Mouse (Mus musculus): ENCODE data around the gene Fam214b. TPM values are rescaled to one million over a fixed set of nuclear protein-coding genes. Genes with fewer than 3 reads are reported as not detected.

Gene Fam214b
- polyA plus RNA-seq, 1 experiment from 2014 or later: 6.7 TPM

GRCm38 (mm10) chr4:43020876-43021275, 25.1 kb downstream of the Fam214b start:
- no peak overlapping the region for H3K27ac ChIP-seq (ENCODE audit: low read length)
- 87% methylated on average over 16 of the region's 16 CpGs for WGBS
- no peak overlapping the region for H3K4me2 ChIP-seq (ENCODE audit: low read depth, low read length)
- no peak overlapping the region for H3K9ac ChIP-seq (ENCODE audit: low read depth, low read length)
- H3K9me3 ChIP-seq (ENCODE audit: control insufficient read depth, low read length): no peaks in the 10 kb centered on the region
- H3K27me3 ChIP-seq (replicated peaks; ENCODE audit: control insufficient read depth, insufficient read depth, low read length): no peaks in the 10 kb centered on the region
- H3K36me3 ChIP-seq (ENCODE audit: control insufficient read depth, insufficient read depth, low read length): peaks cover 16% of the 10 kb centered on the region
- peaks cover 9% of the 10 kb centered on the region for H3K4me1 ChIP-seq (ENCODE audit: control insufficient read depth, insufficient read depth, low read length)
- H3K4me3 ChIP-seq (ENCODE audit: low read length): no peak overlapping the region
- ATAC-seq: no peak

GRCm38 (mm10) chr4:43019641-43020465, 26.2 kb downstream of the Fam214b start:
- ATAC-seq: no peak
- H3K4me2 ChIP-seq (ENCODE audit: low read depth, low read length): no peak overlapping the region
- 90% methylated on average over 23 of the region's 23 CpGs for WGBS
- H3K9ac ChIP-seq (ENCODE audit: low read depth, low read length): no peak overlapping the region
- no peak overlapping the region for H3K4me3 ChIP-seq (ENCODE audit: low read length)
- no peaks in the 10 kb centered on the region for H3K27me3 ChIP-seq (replicated peaks; ENCODE audit: control insufficient read depth, insufficient read depth, low read length)
- no peak overlapping the region for H3K27ac ChIP-seq (ENCODE audit: low read length)
- peaks cover 8% of the 10 kb centered on the region for H3K4me1 ChIP-seq (ENCODE audit: control insufficient read depth, insufficient read depth, low read length)
- peaks cover 16% of the 10 kb centered on the region for H3K36me3 ChIP-seq (ENCODE audit: control insufficient read depth, insufficient read depth, low read length)
- no peaks in the 10 kb centered on the region for H3K9me3 ChIP-seq (ENCODE audit: control insufficient read depth, low read length)

GRCm38 (mm10) chr4:43019176-43019575, 26.8 kb downstream of the Fam214b start:
- H3K9me3 ChIP-seq (ENCODE audit: control insufficient read depth, low read length): no peaks in the 10 kb centered on the region
- no peak overlapping the region for H3K27ac ChIP-seq (ENCODE audit: low read length)
- ATAC-seq: no peak
- 93% methylated on average over 10 of the region's 10 CpGs for WGBS
- H3K27me3 ChIP-seq (replicated peaks; ENCODE audit: control insufficient read depth, insufficient read depth, low read length): no peaks in the 10 kb centered on the region
- no peak overlapping the region for H3K4me3 ChIP-seq (ENCODE audit: low read length)
- peaks cover 16% of the 10 kb centered on the region for H3K36me3 ChIP-seq (ENCODE audit: control insufficient read depth, insufficient read depth, low read length)
- no peak overlapping the region for H3K9ac ChIP-seq (ENCODE audit: low read depth, low read length)
- H3K4me1 ChIP-seq (ENCODE audit: control insufficient read depth, insufficient read depth, low read length): peaks cover 1% of the 10 kb centered on the region
- H3K4me2 ChIP-seq (ENCODE audit: low read depth, low read length): no peak overlapping the region

DNA sequence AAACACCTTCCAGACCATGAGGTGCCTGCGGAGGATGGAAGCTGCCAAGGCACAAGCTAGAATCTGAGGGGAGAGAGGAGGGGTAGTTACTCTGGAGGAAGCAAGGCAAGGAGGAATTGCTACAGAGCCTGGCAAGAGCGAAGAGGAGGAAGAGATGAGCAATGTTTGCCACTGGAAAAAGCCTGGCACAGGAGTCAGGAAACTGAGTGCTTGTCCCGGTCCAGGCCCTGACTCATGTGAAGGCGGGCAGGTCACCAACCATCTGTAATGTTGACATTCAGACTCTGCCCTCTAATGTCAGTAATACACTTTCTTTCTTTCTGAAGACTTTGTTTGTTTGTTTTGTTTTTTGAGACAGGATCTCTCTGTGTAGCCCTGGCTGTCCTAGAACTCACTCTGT, 27.9 kb downstream of the Fam214b start:
- no peaks in the 10 kb centered on the region for H3K9me3 ChIP-seq (ENCODE audit: control insufficient read depth, low read length)
- no peak overlapping the region for H3K4me2 ChIP-seq (ENCODE audit: low read depth, low read length)
- H3K4me1 ChIP-seq (ENCODE audit: control insufficient read depth, insufficient read depth, low read length): no peaks in the 10 kb centered on the region
- no peaks in the 10 kb centered on the region for H3K27me3 ChIP-seq (replicated peaks; ENCODE audit: control insufficient read depth, insufficient read depth, low read length)
- no peak overlapping the region for H3K4me3 ChIP-seq (ENCODE audit: low read length)
- H3K9ac ChIP-seq (ENCODE audit: low read depth, low read length): no peak overlapping the region
- H3K36me3 ChIP-seq (ENCODE audit: control insufficient read depth, insufficient read depth, low read length): peaks cover 12% of the 10 kb centered on the region
- H3K27ac ChIP-seq (ENCODE audit: low read length): no peak overlapping the region
- no peak for ATAC-seq
- 91% methylated on average over 4 of the region's 4 CpGs for WGBS

DNA sequence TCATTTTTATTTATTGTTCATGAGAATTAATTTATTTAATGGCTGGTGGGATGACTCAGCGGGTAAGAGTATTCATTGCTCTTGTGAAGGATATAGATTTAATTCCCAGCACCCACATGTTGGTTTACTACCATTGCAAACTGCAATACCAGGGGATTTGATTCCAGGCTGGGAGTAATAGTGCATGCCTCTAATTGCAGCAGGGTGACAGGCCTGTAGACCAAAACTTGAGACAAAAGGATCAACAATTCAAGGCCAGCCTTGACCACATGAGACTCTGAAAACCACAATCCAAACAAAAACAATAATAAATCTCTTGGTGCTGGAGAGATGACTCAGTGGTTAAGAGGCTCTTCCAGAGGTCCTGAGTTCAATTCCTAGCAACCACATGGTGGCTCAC, 33.9 kb downstream of the Fam214b start:
- no peak overlapping the region for H3K27ac ChIP-seq (ENCODE audit: low read length)
- H3K27me3 ChIP-seq (replicated peaks; ENCODE audit: control insufficient read depth, insufficient read depth, low read length): no peaks in the 10 kb centered on the region
- no peak overlapping the region for H3K4me3 ChIP-seq (ENCODE audit: low read length)
- no peak overlapping the region for H3K4me2 ChIP-seq (ENCODE audit: low read depth, low read length)
- no peaks in the 10 kb centered on the region for H3K9me3 ChIP-seq (ENCODE audit: control insufficient read depth, low read length)
- no peaks in the 10 kb centered on the region for H3K36me3 ChIP-seq (ENCODE audit: control insufficient read depth, insufficient read depth, low read length)
- ATAC-seq: no peak
- H3K9ac ChIP-seq (ENCODE audit: low read depth, low read length): no peak overlapping the region
- H3K4me1 ChIP-seq (ENCODE audit: control insufficient read depth, insufficient read depth, low read length): 0 out of 2 replicates have a peak, but pooled peaks cover 3% of the 10 kb centered on the region
- 95% methylated on average over 1 of the region's 1 CpGs for WGBS

GRCm38 (mm10) chr4:43010161-43011038, 35.6 kb downstream of the Fam214b start, which contains the start of gene Fancg:
Fancg (minus strand) TSS chr4:43010506.
- no peaks in the 10 kb centered on the region for H3K27me3 ChIP-seq (replicated peaks; ENCODE audit: control insufficient read depth, insufficient read depth, low read length)
- H3K4me2 ChIP-seq (ENCODE audit: low read depth, low read length): peak within 1 kb of the TSS; percentile 79
- peak; percentile 92 for ATAC-seq
- WGBS: 1% methylated on average over 37 of the region's 37 CpGs
- H3K9me3 ChIP-seq (ENCODE audit: control insufficient read depth, low read length): no peaks in the 10 kb centered on the region
- H3K36me3 ChIP-seq (ENCODE audit: control insufficient read depth, insufficient read depth, low read length): no peaks in the 10 kb centered on the region
- H3K4me1 ChIP-seq (ENCODE audit: control insufficient read depth, insufficient read depth, low read length): 0 out of 2 replicates have a peak, but pooled peaks cover 3% of the 10 kb centered on the region
- H3K4me3 ChIP-seq (ENCODE audit: low read length): peak within 1 kb of the TSS; percentile 85
- H3K27ac ChIP-seq (ENCODE audit: low read length): no peak within 1 kb of the TSS
- H3K9ac ChIP-seq (ENCODE audit: low read depth, low read length): peak within 1 kb of the TSS; percentile 78

- Histone ChIP-seq H3K4me2 (ENCODE audit: low read depth, low read length) (no peak overlapping the region), H3K36me3 (ENCODE audit: control insufficient read depth, insufficient read depth, low read length) (no peaks in the 10 kb centered on the region), H3K4me3 (ENCODE audit: low read length) (no peak overlapping the region), H3K27ac (ENCODE audit: low read length) (no peak overlapping the region), H3K4me1 (ENCODE audit: control insufficient read depth, insufficient read depth, low read length) (0 out of 2 replicates have a peak, but pooled peaks cover 4% of the 10 kb centered on the region), H3K27me3 (replicated peaks; ENCODE audit: control insufficient read depth, insufficient read depth, low read length) (no peaks in the 10 kb centered on the region), H3K9me3 (ENCODE audit: control insufficient read depth, low read length) (no peaks in the 10 kb centered on the region), H3K9ac (ENCODE audit: low read depth, low read length) (no peak overlapping the region)
- 54% methylated on average over 2 of the region's 2 CpGs for WGBS
- ATAC-seq: no peak
These were observed 40.3 kb downstream of the Fam214b start for GRCm38 (mm10) chr4:43005765-43006164.

- 94% methylated on average over 3 of the region's 3 CpGs for WGBS
- Histone ChIP-seq H3K27me3 (replicated peaks; ENCODE audit: control insufficient read depth, insufficient read depth, low read length) (no peaks in the 10 kb centered on the region), H3K9ac (ENCODE audit: low read depth, low read length) (no peak overlapping the region), H3K27ac (ENCODE audit: low read length) (no peak overlapping the region), H3K4me1 (ENCODE audit: control insufficient read depth, insufficient read depth, low read length) (0 out of 2 replicates have a peak, but pooled peaks cover 6% of the 10 kb centered on the region), H3K4me2 (ENCODE audit: low read depth, low read length) (no peak overlapping the region), H3K36me3 (ENCODE audit: control insufficient read depth, insufficient read depth, low read length) (no peaks in the 10 kb centered on the region), H3K4me3 (ENCODE audit: low read length) (no peak overlapping the region), H3K9me3 (ENCODE audit: control insufficient read depth, low read length) (no peaks in the 10 kb centered on the region)
- ATAC-seq: no peak
These were observed 41.1 kb downstream of the Fam214b start for GRCm38 (mm10) chr4:43004951-43005350.

DNA sequence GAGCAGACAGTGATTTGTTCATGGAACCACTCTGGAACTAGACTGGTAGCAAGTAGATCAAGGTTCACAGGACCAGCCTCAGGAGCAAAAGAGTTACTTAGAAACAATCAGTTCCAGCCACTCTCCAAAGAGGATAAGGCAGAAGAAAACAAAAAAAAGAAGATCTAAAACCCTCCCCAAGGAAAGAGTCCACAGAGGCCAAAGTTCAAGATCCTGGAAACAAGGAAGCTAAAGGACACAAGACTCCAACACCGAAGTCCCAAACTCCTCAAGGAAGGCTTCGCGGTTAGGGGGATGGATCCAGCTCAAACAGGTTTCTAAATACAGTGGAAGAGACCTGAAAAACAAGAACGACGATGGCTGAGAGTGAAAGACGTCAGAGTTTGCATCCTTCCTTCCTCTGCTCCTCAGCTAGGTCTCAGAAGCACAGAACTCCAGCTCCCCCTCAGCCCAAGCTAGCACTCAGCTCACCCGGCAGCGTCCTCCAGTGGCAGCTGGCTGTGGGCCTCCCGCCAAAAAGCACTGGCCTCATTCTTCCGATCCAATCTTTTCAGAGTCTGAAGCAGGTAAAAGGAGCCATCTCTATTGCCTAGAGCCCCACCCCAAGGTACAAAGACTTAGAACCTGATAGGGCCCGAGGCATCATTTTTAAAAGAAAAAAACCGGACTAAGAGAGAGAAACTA, 43.1 kb downstream of the Fam214b start:
- no peaks in the 10 kb centered on the region for H3K27me3 ChIP-seq (replicated peaks; ENCODE audit: control insufficient read depth, insufficient read depth, low read length)
- 78% methylated on average over 12 of the region's 12 CpGs for WGBS

More for the DNA sequence above, 43.1 kb downstream of the Fam214b start:
- Histone ChIP-seq H3K4me2 (ENCODE audit: low read depth, low read length) (no peak overlapping the region), H3K9ac (ENCODE audit: low read depth, low read length) (no peak overlapping the region), H3K36me3 (ENCODE audit: control insufficient read depth, insufficient read depth, low read length) (no peaks in the 10 kb centered on the region), H3K9me3 (ENCODE audit: control insufficient read depth, low read length) (no peaks in the 10 kb centered on the region), H3K4me1 (ENCODE audit: control insufficient read depth, insufficient read depth, low read length) (peaks cover 10% of the 10 kb centered on the region), H3K4me3 (ENCODE audit: low read length) (no peak overlapping the region), H3K27ac (ENCODE audit: low read length) (no peak overlapping the region)
- no peak for ATAC-seq
